Mouse (Mus musculus) fat pad, adult 2 months (tissue): ENCODE measurements around the gene Snai1.

ENCODE experiments used
- DNase-seq: peaks from one replicate; pipeline ENCODE4 v3.0.0-alpha.2; 2011; ENCODE audit warnings: low read depth, low spot score; ENCODE audit errors: extremely low read depth

Gene Snai1

GRCm38 (mm10) chr2:167519606-167520252 is 18.3 kb upstream of the Snai1 start:
- no peak for DNase-seq

GRCm38 (mm10) chr2:167528278-167528677 is 9.7 kb upstream of the Snai1 start:
- no peak for DNase-seq

DNA sequence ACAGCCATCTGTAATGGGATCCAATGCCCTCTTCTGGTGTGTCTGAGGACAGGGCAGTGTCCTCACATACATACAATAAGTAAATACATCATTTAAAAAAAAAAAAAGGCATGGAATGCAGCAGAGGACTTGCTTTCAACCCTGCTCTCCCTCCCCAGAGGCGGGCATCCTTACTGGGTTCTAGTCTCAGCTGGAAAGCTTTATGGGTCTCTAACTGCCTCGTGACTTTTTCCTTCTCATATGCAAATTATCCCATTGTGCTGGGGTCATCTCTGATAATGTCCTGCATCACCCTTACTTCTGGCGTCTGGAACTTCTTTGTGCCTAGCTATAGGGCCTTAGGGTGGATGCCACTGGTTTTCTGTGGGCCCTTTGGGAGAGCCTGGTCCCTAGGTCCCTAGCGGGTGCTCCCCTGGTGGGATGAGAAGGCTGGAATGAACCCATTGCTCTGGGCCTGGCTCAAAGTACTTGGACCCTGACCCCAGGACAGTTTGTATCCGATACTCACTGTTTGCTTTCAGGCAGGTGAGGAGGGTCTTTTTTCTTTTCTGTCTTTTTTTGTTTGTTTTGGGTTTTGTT is 8.0 kb upstream of the Snai1 start:
- DNase-seq: no peak

- no peak for DNase-seq
Observed at GRCm38 (mm10) chr2:167530536-167530935, 7.5 kb upstream of the Snai1 start.

- no peak for DNase-seq
Observed at GRCm38 (mm10) chr2:167532131-167532530, 5.9 kb upstream of the Snai1 start.

- no peak for DNase-seq
Observed at GRCm38 (mm10) chr2:167533880-167534279, 4.1 kb upstream of the Snai1 start.

- no peak for DNase-seq
Observed at GRCm38 (mm10) chr2:167536320-167536945, 1.6 kb upstream of the Snai1 start.

GRCm38 (mm10) chr2:167538671-167539306 is 794 bp downstream of the Snai1 start:
- DNase-seq: no peak

GRCm38 (mm10) chr2:167539536-167540476 is 1.8 kb downstream of the Snai1 start:
- DNase-seq: no peak

GRCm38 (mm10) chr2:167540477-167541110 is 2.6 kb downstream of the Snai1 start:
- no peak for DNase-seq

DNA sequence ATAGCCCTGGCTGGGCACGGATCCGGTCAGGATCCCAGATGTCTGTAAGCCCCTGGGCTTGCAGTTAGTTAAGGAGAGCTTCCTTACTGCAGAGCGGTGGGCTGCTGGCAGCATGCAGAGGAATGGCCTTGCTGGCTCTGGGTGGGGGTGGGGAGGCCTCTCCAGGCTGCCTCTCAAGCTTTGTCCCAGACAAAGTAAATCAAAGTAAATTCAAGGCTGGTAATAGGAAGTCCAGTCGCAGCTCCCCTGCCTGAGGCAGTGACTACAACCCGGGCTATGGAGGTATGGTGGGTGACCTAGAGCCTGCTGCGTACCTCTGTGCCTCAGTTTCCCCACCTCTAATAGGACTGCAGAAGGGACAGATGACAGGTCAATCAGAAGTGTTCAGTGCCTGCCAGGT is 3.3 kb downstream of the Snai1 start:
- DNase-seq: no peak

DNA sequence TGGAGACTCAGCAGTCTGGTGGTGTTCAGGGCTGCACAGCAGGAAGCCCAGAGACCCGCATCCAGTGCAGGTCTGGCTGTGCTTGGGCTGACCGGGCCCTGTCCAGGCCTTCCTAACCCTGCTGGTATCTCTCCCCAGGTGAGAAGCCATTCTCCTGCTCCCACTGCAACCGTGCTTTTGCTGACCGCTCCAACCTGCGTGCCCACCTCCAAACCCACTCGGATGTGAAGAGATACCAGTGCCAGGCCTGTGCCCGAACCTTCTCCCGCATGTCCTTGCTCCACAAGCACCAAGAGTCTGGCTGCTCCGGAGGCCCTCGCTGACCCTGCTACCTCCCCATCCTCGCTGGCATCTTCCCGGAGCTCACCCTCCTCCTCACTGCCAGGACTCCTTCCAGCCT is 3.8 kb downstream of the Snai1 start:
- DNase-seq: no peak

DNA sequence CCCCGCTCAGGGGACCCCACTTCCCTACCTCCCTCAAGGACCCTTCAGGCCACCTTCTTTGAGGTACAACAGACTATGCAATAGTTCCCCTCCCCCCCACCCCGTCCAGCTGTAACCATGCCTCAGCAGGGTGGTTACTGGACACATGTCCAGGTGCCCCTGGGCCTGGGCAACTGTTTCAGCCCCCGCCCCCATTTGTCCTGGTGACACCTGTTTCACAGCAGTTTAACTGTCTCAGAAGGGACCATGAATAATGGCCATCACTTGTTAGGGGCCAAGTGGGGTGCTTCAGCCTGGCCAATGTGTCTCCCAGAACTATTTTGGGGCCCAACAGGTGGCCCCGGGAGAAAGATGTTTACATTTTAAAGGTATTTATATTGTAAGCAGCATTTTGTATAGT is 4.4 kb downstream of the Snai1 start:
- no peak for DNase-seq

DNA sequence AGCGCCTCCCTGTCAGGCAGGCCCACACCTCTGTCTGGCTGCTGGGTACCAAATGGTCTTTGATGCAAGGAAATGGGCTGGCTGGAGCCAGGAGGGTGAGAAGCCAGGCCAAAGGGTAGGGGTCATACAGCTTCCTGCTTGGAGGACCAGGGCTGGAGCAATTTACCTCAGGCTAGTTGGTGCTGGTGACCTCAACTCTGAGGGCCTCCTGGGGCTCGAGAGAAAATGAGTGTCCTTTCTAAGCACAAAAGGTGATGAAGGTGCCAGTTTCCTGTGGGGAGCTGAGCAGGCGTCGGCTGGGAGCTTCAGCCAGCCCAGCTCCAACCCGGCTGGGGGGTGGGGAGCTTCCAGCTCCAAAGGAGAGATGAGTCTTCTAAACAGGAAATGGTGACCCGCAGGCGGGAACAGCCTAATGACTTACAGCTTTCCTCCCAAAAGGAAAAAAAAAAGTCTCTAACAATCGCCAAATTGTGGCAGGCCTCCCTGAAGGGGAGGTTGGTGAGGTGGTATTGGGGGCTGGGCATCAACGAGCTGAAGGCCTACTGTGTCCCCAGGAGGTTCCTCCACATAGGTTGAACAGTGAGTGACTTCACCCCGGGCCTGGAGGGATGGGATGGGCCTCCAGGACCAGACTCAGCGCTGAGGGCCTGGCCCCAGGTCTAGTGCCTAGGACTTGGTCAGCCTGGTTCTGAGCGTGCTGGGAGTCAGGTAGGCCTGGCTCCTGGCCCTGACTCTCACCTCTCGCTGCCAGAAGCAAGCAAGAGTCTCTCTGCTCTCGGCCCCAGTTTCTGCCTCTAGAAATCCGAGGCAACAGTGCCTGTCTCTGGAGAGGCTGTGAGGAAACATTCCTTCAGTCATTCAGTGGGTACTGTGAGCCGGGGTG is 5.4 kb downstream of the Snai1 start:
- no peak for DNase-seq

DNA sequence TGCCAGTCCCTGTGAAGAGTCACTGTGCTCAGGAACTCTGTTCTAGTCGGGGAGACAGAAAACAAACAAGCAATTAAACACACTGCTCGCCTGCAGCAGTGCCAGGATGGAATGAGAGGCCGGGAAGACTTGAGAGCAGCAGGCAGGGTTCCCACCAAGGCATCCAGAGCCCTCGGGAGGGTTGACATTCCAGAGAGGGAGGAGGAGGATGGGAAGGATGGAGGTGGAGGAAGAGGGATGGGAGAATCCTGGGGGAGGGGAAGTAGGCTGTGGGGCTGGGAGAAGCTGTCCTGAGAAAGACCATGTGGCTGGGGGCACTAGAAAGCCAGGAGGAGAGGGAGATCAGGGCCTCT is 6.0 kb downstream of the Snai1 start:
- DNase-seq: no peak

DNA sequence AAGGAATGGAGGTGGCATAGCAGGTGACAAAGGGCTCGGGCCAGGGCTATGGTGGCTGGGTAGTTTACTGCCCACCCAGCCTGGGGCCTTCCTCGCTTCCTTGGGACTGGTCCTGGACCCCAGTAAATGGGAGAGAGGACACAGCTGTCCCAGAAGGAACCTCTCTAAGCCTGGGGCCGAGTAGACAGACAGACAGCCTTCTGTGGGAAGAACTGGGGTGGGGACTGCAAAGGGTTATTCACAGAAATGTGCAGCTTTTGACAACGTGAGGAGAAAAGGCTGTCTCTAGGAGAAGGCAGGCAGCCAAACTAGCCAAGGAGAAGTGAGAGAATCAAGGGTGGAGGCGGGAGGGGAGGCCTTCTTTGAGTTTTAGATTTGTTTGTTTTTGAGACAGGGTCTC is 6.5 kb downstream of the Snai1 start:
- no peak for DNase-seq

DNA sequence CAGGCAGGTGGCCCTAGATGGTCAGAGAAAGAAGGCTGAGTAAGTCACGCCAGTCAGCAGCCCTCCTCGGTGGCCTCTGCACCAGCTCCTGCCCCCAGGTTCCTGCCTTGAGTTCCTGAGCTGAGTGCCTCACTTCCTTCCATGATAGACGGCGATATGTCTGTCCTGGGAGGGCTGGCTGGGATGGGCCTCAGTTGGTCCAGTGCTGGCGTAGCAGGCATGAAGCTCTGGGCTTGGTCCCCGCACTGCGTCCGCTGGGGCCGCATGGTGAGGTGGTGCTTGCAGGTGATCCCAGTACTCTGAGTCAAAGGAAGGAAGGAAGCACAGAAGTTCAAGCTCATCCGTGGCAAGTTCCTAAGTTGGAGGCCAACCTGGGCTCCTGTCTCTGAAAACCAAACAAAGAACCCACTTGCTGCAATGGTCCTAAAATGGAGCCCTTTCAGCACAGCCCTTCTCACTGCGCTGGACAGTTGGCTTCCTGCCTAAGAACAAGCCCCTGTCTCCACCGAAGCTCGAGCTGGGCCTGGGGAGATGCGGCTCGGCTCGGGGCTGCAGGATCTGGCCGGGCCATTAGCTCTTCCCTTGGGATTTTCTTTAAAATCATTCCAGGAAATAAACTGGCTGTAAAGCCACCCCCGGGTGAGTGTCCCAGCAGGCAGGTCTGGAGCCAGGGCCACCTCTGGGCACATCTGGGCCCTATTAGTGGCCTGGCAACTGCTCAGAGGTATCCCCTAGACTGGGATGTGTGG is 8.6 kb downstream of the Snai1 start:
- DNase-seq: no peak

GRCm38 (mm10) chr2:167547444-167547843 is 9.4 kb downstream of the Snai1 start:
- DNase-seq: no peak

DNA sequence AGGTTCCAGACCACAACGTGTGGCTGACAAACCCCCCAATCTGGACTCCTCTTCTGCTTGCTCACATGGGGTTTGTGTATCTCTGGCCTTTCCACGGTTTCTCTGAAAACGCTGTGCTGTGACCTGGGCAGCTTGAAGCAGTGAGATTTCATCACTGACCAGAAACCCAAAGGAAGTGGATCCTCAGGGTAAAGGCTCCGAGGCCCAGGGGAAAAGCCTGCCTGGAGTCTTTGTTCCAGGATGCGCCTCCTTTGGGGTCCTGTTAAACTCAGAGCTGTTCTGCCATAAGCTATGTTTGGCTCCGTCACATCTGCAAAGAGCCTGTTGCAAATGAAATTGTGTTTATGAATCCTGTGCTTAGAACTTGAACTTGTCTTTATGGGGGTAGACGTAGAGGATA is 11.0 kb downstream of the Snai1 start:
- DNase-seq: no peak
